Mouse (Mus musculus): ENCODE measurements around the gene 2010111I01Rik.

The 2010111I01Rik gene

DNA sequence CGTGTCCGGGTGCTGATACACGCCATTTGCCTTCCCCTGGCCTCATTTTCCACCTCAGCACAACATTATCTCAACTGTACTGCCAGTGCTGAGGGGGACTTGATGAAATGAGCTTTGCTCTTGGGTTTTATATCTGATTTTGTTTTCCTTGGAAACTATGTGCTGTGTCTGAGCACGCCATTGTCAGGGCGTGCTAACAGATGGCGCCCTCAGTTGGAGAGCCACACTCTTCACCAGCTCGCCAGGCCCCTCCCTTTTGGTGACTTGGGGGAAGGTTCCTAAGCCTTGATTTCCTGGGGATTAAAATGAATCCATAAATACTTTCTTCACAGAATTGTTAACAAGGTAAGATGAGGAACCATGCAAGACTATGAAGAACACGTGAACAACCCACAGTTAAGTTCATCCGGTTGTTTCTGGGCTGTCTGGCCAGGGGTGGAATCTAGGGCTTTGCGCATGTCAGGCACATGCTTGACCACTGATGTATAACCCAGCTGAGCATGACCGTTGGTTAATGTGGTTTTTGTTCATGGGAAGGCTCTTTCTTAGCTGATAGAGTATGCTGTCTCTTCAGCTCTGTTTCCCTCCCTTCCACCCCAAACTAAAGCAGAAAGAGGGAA lies 321.9 kb downstream of the 2010111I01Rik start:
- ATAC-seq (ENCODE audit: low TSS enrichment): peak; percentile 64

DNA sequence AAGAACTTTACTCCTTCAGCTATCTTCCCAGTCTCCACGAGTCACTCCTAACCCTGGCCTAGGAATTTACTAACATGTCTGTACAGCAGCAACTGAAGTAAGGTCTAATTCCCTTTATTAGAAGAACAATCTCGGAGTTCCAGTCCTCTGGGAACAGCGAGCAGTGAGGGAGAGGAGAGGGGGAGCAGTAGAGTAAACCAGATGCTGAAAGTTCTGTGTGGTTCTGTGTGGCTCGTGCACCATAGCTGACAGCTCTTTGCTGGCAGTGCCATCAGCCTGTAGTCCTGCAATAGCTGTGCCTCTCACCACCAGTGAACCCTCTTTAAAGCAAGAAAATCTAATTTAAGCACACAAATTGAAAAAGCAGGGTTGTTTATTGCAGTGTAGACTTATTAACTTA lies 324.5 kb downstream of the 2010111I01Rik start:
- 0 out of 2 replicates have a peak, but pooled peaks have one; percentile 18 for ATAC-seq (ENCODE audit: low TSS enrichment)

DNA sequence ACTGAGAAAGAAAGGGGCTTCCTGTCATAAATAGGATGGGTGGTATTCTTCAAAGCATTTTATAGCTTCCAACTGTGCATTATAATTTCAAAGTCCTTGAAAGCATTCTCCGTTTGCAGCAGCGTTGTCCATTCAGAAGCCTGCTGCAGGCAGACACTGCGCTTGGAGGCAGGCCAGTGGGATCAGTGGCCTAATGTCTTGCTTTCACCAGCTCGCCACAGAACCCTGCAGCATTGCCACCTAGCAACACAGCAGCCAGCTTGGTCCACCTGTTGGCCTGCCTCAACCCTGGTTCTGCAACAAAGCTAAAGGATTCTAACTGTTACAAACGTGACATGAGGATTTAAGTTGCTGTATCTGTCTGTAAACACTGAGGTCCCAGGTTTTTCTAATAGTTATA lies 325.0 kb downstream of the 2010111I01Rik start:
- ATAC-seq (ENCODE audit: low TSS enrichment): no peak

DNA sequence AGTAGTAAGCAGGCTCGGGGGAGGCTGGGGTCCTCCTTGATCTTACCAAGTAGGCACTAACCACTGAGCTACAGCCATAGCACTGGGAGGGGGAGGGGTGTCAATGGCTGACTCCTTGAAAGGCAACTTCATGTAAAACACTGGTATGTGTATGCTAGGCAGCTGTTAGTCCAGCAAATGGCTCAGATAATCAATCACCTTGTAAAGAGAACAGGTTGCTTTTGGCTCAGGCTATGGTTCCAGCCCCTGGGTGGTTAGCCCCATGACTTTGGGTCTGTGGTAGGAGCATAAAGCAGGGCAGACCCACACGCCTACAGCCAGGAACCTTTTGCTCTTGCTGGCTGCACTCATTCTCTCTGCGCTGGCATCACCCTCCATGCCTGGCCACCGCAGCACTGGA lies 325.4 kb downstream of the 2010111I01Rik start:
- no peak for ATAC-seq (ENCODE audit: low TSS enrichment)

DNA sequence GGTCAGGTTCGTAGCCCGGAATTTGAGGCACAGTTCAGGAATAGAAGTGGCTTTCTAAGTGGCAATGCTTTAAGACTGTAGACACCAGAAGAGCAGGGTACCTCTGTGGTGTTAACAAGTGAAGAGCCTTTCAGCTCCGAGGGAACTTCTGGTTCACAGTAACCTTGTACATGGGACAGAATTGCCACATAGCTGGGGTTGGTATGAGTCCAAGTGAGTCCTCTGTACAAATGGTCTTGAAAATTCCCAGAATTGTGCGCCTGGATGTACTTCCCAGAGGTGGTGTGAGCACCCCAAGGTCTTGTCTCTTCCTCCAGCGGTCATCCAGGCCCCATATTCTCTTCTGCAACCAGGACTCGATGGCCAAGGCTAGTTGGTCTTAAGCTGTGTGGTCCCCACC lies 326.3 kb downstream of the 2010111I01Rik start:
- ATAC-seq (ENCODE audit: low TSS enrichment): no peak

DNA sequence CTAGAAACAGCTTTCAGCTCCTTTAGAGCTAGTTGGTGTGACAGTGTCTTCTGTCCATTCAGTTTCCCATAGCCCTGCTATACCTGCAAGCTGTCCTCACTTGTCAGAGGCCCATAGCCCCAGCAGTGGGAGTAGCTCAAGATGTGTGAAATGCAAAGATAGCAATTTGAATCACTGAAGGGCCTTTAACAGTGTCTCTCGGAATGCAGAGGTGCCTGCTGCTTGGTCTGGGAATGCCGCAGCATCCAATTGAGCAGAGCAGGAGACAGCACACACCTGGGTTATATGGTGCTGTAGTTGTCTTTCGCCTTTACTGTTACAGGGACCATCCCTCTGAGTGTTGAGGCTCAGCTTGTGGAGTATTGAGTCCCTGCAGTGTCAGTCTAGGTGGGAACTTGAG lies 329.0 kb downstream of the 2010111I01Rik start:
- ATAC-seq (ENCODE audit: low TSS enrichment): peak; percentile 28; the same call in 1 of the 2 replicates

DNA sequence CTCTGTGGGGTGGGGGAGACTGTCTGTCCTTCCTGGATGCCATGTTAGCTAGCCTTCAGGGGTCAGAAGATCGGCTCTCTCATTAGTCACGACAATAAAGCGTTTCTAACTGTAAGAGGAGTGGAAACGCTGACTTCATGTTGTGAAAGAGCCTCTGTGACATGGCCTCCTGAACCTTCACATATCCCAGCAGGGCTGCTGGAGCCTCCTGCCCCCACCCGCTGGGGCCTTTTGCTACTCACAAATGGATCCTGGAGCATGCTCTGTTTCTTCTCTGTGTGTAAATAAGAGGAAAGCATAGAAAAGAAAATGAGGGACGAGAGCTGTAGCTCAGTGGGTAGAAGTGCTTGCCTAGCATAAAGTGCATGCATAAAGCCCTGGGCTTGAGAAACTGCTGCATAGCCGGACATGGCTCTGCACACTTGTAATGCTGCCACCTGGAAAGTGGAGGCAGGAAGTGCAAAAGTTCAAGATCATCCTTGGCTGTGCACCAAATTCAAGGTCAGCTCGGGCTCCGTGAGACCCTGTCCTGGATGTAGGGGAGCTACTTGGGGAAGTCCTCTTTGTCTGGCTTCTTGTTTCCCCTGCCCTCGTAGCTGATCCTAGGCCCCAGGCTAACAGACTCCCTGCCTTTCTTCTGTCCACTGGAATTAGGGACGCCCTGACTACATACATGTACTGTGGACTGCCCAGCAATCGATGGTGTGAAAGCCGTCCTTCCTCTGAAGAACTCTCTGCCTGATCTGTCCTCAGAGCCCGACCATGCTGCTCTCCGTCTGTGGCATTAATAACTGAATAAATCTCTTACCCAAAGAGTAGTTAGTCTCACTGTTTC lies 329.9 kb downstream of the 2010111I01Rik start:
- no peak for ATAC-seq (ENCODE audit: low TSS enrichment)

DNA sequence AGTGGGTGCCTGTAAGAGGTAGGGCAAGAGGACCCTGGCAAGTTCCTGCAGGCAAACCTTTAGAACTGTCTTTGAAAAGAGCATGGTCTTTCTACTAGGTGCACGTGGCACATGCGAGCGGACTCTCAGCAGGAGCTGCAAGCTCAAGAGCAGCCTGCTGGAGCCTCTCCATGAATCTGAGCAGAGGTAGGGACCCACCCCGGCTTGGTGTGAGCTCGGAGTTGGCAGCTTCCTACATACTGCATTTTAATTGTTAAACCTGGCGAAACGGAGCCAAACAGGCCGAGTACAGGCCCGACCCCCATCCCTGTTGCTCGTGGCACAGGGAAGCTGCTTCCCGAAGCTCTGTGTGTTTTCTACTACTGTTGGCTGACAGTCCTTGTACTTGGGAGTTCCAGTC lies 331.6 kb downstream of the 2010111I01Rik start:
- 0 out of 2 replicates have a peak, but pooled peaks have one; percentile 10 for ATAC-seq (ENCODE audit: low TSS enrichment)

DNA sequence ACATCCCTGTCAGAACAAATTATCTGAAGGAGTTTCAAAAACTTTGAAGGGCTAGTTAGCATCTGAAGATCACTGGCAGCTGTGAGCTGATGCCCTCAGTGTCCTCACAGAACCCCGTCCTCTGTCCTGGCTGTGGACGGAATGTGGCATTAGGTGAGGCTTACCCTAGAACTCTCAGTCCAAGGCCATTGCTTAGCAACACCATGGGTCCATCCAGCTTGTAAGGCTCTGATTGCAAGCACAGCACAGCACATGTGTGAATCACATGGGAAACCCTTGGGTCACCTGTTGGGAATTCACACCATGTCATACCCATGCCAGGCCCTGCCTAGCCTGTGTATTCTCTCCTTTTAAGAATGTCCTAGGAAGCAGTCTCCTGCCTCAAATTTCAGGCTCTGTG lies 332.3 kb downstream of the 2010111I01Rik start:
- no peak for ATAC-seq (ENCODE audit: low TSS enrichment)

DNA sequence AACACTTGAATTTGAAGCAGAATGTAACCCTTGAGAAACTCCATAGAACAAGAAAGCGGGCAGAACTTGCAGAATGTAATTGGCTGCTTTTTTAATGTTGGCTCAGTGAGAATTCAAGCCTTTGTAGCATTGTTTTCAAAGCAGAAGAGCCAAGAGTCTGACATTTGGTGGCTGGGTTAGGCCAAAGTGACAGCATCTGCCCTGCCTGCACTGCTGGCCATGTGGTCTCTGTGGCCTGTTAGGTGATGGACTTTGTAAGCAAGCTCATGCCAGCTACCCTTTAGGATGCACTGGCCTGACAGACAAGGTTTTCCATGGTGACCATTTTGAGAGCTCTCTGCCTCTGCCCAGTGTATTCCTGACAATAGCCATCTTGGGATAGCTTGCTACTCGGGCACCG lies 333.2 kb downstream of the 2010111I01Rik start:
- ATAC-seq (ENCODE audit: low TSS enrichment): no peak

DNA sequence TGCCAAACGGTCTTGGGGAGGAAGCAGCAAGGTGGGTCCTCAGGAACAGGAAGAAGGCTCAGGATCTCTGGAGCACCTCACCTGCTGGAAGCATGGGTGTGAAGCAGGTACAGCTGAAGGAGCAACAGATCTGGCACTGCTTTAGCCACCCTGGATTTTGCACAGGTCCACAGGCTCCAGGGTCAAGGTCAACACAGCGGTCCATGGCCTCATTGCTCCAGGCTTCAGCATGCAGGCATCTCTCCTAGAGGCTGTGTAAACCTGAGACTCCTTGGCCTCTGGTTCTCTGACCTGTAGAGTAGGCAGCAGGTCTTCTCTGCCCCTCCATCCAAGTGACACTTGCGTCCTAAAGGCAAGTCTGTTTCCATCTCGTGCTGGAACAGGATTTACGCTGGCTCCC lies 334.2 kb downstream of the 2010111I01Rik start:
- ATAC-seq (ENCODE audit: low TSS enrichment): no peak

DNA sequence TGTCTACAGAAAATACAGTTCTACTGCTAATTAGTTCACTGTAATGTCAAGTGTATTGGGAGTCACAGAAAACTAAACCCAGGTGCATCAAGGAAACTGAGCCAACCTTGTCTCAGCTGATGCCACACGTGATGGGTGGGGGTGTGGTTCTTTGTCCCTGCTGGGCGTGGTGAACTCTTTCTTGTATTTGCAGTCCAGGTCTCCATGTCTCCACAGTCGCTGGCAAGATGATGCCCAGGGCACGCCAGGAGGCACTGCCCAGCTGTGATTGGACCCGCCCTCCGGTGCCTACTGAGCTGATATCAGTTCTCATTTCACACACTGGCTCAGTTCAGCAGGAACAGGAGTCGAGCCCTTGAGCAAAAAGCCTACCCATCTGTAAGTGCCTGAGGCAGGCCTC lies 336.2 kb downstream of the 2010111I01Rik start:
- ATAC-seq (ENCODE audit: low TSS enrichment): no peak

DNA sequence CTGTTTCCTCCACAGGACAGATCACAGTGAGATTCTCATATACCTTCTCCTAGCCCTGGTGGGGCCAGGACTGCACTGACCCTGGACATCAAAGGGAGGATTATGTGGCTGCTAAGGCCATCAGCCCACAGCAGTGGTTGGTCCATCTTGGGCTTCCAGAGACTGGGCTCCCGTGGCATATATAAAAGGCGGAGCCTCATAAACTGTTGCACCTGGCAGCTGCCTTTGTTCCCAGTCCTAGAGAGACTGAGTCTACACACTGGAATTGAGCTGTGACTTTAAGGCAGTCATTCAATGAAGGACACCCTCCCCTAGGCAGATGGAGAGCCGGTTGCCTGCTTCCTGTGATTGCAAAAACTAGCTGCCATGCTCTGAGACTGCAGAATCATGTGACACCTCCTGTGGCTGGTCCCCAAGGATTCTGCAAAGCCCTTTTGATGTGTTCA lies 337.1 kb downstream of the 2010111I01Rik start:
- peak; percentile 18; the same call in 1 of the 2 replicates for ATAC-seq (ENCODE audit: low TSS enrichment)

DNA sequence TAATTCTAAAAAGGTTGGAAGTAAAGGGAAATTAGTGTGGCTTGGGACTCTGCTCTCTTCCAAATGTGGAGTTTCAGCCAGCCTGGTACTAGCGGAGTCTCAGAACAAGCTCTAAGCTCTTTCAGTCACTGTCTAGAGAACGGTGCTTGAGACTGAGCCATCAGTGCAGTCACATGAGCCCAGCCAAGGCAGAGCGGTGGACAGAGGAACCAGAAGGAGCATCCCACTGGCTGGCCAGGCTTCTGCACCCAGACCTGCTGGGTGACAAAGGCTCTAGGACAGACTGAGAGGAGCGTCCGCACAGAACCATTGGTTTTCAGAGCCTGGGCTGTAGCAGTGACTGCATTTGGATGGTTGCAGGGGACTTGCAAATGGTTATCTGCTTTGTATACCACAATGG lies 337.7 kb downstream of the 2010111I01Rik start:
- ATAC-seq (ENCODE audit: low TSS enrichment): no peak

DNA sequence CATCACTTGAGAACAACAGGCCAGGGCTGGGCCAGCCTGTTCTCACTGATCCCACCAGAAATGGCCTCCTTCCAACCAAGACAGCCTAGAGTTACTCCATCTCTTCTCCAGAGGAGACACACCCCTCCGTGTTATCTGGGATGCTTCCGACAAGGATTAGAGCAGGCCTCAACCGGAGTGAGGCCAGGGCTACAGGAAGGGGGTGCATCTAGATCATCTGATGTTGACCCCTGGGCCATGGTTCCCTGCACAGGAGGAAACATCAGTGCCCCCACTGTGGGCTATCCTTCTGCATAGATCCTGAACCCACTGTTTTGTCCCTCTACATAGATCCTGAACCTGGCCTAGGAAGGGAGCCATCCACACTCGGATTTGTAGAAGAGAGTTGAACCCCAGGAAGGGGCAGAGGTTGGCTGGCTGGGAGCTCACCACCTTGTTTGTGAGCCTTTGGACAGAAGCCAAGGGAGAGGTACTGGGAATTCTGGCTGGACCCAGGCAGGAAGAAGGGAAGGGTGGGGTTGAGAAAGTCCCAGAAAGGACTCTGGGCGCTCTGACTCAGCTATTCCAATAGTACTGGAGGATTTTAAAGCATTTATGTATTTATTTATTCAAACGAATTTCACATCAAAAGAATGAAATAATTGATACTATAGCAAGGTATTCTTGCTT lies 339.6 kb downstream of the 2010111I01Rik start:
- no peak for ATAC-seq (ENCODE audit: low TSS enrichment)

DNA sequence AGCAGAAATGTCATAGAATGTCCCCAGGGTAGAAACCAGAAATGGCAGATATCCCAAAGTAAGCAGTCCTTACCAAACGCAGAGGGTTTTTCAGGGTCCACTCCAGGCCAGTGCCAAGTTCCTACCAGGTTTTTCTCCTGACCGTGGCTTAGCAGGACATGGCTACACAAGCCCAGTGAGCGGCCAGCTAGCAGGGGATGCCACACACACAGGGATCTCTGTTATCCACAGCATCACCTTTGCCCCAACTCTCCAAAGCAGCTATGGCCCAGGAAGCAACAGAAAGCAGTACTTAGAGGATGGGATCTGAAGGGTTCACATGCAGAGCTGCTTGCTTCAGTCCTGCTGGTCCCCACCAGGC lies 340.1 kb downstream of the 2010111I01Rik start:
- ATAC-seq (ENCODE audit: low TSS enrichment): no peak

DNA sequence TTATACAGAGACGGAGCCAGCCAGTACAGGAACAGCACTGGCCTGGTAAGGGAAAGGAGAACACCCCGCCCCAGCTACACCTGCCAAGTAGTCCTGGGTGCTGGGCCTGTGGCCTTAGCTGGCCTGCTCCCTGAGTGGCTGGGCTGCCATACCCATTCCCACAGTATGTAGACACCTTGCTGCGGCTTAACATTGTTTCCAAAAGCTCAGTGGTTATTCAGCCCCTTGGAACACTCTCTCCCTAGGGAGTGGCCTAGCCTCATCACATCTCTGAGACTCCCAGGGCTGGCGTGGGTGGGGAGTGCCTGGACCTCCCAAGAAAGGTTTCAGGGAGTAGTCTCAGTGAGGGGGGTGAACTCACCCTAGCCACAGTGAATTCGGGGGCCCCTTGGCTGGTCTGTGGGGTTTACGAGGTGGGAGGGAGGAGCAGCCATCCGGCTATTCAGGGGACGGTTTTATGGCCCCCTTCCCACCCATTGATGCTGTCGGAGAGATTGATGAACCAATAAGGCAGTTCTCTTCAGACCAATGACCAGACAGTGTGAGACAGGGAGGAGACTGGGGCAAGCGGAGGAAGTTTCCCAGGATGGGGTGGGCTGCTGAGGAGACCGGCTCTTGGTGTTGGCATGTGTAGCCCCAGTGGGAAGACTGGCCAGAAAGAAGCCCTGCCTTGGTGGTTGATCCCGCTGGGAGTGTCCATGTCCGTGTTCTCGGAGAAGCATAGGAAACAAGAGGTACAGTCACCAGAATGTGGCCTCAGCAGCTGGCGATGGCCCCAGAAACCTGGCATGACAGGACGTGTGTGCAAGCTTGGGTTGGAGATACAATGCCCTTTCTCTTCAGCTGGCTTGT lies 340.7 kb downstream of the 2010111I01Rik start:
- no peak for ATAC-seq (ENCODE audit: low TSS enrichment)

DNA sequence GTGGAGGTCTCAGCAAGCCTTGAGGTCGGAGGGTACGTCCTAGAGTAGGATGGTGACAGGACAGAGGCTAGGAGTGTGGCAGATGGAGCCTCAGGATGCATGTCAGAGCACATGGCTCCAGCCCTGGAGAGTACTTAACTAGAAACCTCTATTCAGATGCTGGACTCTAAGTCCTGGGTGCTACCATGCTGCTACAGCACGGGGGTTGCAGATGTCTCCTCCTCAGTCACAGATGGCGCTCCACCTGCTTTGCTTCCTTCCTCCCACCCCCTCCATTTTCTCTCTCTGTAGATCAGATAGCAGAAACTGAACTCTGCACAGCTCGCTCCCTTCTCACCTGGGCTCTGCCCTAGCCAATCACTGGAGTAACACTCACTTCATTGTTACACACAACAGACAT lies 342.1 kb downstream of the 2010111I01Rik start:
- peak; percentile 48 for ATAC-seq (ENCODE audit: low TSS enrichment)

DNA sequence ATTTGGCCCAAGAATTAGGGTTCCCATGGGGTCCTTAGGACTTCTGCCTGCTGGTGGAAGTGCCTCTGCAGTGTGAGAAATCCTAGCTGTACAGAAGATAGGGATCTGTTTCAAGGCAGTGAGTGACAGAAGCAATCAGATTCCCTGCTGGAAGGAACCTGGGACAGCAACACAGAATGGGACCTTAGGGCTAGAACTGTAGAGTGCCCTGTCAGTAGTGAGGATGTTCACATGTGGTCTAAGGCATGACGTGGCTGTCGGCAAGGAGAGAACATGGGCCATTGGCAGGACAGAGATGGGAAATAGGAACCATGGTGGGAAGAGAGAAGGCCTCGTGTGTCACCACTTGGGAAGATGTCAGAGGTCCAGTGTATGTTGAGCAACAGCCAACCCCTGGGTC lies 344.9 kb downstream of the 2010111I01Rik start:
- ATAC-seq (ENCODE audit: low TSS enrichment): no peak

DNA sequence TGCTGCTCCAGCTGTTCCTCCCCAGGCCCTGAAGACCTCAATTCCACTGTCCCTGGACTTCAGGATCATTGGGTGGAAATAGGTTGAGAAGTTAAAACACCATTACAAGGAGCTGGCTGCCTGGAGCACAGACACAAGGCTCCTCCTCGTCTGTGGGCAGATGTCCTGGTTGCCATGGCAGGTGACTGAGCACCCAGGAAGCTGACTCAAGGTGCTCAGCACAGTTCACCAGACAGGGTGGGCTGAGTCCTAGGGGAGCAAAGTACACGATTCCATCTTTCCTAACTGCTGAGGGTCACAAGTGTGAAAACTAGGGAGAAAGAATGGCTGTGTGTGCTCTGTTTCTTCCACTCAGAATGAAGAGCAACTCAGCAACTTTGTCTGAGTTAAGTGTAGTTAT lies 346.5 kb downstream of the 2010111I01Rik start:
- no peak for ATAC-seq (ENCODE audit: low TSS enrichment)

DNA sequence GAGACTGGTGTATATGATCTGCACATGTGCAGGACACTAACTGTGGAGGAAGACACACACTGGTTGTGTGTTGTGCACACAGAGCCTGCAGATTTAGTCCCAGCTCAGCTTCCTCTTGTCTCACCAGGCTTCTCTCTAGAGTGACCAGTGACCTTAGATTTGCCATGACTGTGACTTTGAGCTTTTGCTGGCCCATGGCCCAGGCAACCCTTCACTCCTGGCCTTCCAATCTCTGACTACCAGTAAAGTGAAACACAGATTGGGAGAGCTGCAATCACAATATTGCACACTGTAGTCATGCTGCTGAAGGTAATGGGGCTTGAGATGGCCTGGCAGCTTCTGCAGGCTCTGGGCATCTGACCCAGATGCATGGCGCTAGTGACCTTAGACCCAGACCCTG lies 348.6 kb downstream of the 2010111I01Rik start:
- no peak for ATAC-seq (ENCODE audit: low TSS enrichment)
